1 mouse cellular context compared by ENCODE assay signal in the genomic region with DNA sequence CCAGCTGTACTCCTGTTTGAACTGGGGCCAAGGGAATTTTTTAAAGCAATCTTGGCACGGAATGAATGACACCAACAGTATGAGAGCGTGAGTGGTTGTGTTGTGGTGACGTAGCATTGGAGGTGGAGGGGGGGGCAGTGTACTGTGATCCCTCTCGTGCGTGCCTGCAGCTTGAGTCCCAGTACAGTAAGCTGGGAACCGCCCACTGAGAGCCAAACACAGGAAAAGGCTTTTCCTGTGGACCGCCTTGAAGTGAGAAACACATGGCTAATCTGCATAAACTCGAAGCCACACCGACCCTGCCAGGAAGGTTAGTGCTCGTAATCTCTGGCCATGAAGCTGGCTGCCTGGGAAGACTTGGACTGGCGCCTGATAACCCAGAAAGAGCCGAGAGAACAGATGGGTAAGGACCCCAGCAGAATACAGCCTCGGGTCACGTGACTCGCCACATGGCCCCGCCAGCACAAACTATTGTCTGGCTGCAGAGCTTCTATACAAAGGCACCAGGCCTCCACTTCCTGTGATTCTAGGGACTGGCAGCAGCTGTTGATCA.
TF ChIP-seq lines count a peak whose summit lies in the region.

No protein-coding gene starts in this region.

TF ChIP-seq in myocyte, 11 proteins besides CTCF, POLR2A, EP300 and RAD21 (continued from another document):
- TF ChIP-seq POLR2AphosphoS2 (IDR thresholded peaks at IDR 0.05; ENCODE audit: insufficient read length, low read depth) = no peak
- no peak for TF ChIP-seq E2F4 (IDR thresholded peaks at IDR 0.05; ENCODE audit: insufficient read depth)
- peak; percentile 87 for TF ChIP-seq USF1 (IDR thresholded peaks at IDR 0.05; ENCODE audit: low read depth)
